Mouse (Mus musculus) hindbrain, embryonic 11.5 days (tissue): ENCODE results near the gene Nt5c. TPM values are rescaled to one million over a fixed set of nuclear protein-coding genes. Genes with fewer than 3 reads are reported as not detected.

Experiments used
- ATAC-seq: fragments of 200-750 bp; cut with Nextera tagmentation; 2 replicates; pipeline ENCODE4 v1.8.0; 2017; ENCODE audit warnings: mild to moderate bottlenecking, moderate TSS enrichment, moderate library complexity; ENCODE audit not compliant: low FRiP score
- DNase-seq: peaks from one replicate; pipeline ENCODE4 v3.0.0-alpha.2; 2015; ENCODE audit warnings: low spot score
- H3K27ac ChIP-seq: fragments of 300-500 bp; sonication (generic); 2 replicates; pipeline ENCODE4 v1.5.1; 2014; ENCODE audit warnings: mild to moderate bottlenecking, low read depth, low read length
- H3K27me3 ChIP-seq: fragments of 300-500 bp; sonication (generic); 2 replicates; pipeline ENCODE4 v1.6.1; 2014; ENCODE audit warnings: mild to moderate bottlenecking, low read length, moderate library complexity, mixed read lengths; ENCODE audit not compliant: control insufficient read depth, insufficient read depth
- H3K36me3 ChIP-seq: fragments of 300-500 bp; sonication (generic); 2 replicates; pipeline ENCODE4 v1.6.1; 2014; ENCODE audit warnings: mild to moderate bottlenecking, low read length, moderate library complexity, mixed read lengths; ENCODE audit not compliant: control insufficient read depth, insufficient read depth
- H3K4me1 ChIP-seq: fragments of 300-500 bp; sonication (generic); replicated peaks from 2 replicates; pipeline ENCODE4 v1.6.1; 2014; ENCODE audit warnings: low read length, mixed read lengths; ENCODE audit not compliant: control insufficient read depth, insufficient read depth
- H3K4me2 ChIP-seq: fragments of 300-500 bp; sonication (generic); replicated peaks from 2 replicates; pipeline ENCODE4 v1.6.1; 2014; ENCODE audit warnings: mild to moderate bottlenecking, low read depth, low read length
- H3K4me3 ChIP-seq: fragments of 300-500 bp; sonication (generic); 2 replicates; pipeline ENCODE4 v1.5.1; 2014; ENCODE audit warnings: low read depth, low read length
- H3K9ac ChIP-seq: fragments of 300-500 bp; sonication (generic); 2 replicates; pipeline ENCODE4 v1.6.1; 2014; ENCODE audit warnings: low read depth, low read length
- H3K9me3 ChIP-seq: fragments of 300-500 bp; sonication (generic); 2 replicates; pipeline ENCODE4 v1.6.1; 2016; ENCODE audit warnings: low read length; ENCODE audit not compliant: control insufficient read depth
- WGBS: fragments of 180-500 bp; shearing (Covaris S2); extraction: QIAGEN DNeasy Blood & Tissue Kit; methylation state at CpG from one replicate; pipeline ENCODE4 v1.1.7; 2014; 5-methylcytosine and 5-hydroxymethylcytosine counted together
- polyA plus RNA-seq: library from polyadenylated mRNA; unstranded; fragments of >200 nt; fragmentation: Nextera tagmentation; extraction: Ambion mirVana; gene quantifications from 2 replicates; pipeline ENCODE4 v1.2.1, GENCODE M21; 2014

Nt5c gene
- polyA plus RNA-seq, 1 experiment from 2014 or later = 84.6 TPM

- Histone ChIP-seq H3K9me3 (no peaks in the 10 kb centered on the region), H3K9ac (peak overlapping the region; percentile 99), H3K4me1 (peaks cover 18% of the 10 kb centered on the region; the same call in 1 of the 2 replicates), H3K27me3 (no peaks in the 10 kb centered on the region), H3K36me3 (no peaks in the 10 kb centered on the region), H3K4me2 (peak overlapping the region; percentile 88), H3K27ac (peak overlapping the region; percentile 80), H3K4me3 (peak overlapping the region; percentile 100)
- under 1% methylated on average over 57 of the region's 57 CpGs for WGBS
- ATAC-seq = peak; percentile 50
- peak; percentile 69 for DNase-seq
These were observed 21.9 kb upstream of the Nt5c start for GRCm38 (mm10) chr11:115513271-115514237.

DNA sequence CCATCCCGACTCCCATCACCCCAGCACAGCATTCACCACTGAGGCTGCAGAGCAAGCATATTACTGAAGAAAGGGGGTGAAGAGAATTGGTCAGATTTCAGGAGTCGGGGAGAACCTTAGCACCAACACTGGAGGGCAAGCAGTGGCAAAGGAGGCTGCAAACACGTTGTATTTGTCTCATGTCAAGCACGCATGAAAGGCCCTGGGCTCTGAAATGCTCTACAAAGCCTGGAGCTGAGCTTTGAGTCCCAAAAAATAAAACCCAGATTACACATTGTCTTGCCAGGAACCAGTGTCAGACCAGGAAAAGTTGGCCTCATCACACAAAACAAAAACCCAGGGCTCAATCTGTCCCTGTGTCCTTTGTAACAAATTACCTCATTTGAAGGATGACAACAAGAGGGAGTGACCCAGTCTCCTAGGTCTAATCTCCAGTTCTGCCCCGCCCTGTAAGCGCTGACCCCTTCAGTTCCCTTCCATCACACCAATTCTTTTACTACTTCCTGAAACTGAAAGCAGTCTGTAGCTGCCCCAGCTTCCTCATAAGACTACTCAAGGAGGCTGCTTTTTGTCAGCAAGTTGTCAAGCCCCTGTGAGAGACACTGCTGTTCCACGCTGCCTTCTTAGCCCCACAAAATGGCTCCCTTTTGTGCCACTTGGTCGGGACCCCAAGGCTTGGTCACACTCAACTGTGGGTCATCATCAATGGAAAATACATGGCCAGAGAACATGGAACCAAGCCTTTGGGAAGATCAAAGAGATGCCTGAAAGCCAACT lies 20.9 kb upstream of the Nt5c start:
- no peaks in the 10 kb centered on the region for H3K27me3 ChIP-seq
- H3K27ac ChIP-seq = peak overlapping the region; percentile 80
- H3K4me2 ChIP-seq = peak overlapping the region; percentile 88
- peak overlapping the region; percentile 99 for H3K9ac ChIP-seq
- ATAC-seq (no peak), DNase-seq (peak; percentile 36)
- no peaks in the 10 kb centered on the region for H3K36me3 ChIP-seq
- peaks cover 18% of the 10 kb centered on the region; the same call in 1 of the 2 replicates for H3K4me1 ChIP-seq
- H3K9me3 ChIP-seq = no peaks in the 10 kb centered on the region
- WGBS = 27% methylated on average over 8 of the region's 8 CpGs
- H3K4me3 ChIP-seq = peak overlapping the region; percentile 100

- ATAC-seq (no peak), DNase-seq (peak; percentile 34)
- Histone ChIP-seq H3K27ac (peak overlapping the region; percentile 80; the same call in 1 of the 2 replicates), H3K27me3 (no peaks in the 10 kb centered on the region), H3K4me1 (peaks cover 18% of the 10 kb centered on the region; the same call in 1 of the 2 replicates), H3K36me3 (no peaks in the 10 kb centered on the region), H3K4me2 (peak overlapping the region; percentile 88), H3K9me3 (no peaks in the 10 kb centered on the region), H3K4me3 (peak overlapping the region; percentile 100), H3K9ac (peak overlapping the region; percentile 99)
- 45% methylated on average over 3 of the region's 3 CpGs for WGBS
These were observed 20.3 kb upstream of the Nt5c start for GRCm38 (mm10) chr11:115512004-115512403.

GRCm38 (mm10) chr11:115511121-115511520 lies 19.5 kb upstream of the Nt5c start:
- H3K27ac ChIP-seq = no peak overlapping the region

GRCm38 (mm10) chr11:115510507-115510888 lies 18.8 kb upstream of the Nt5c start:
- DNase-seq (no peak), ATAC-seq (no peak)
- no peaks in the 10 kb centered on the region for H3K36me3 ChIP-seq
- H3K4me1 ChIP-seq = peaks cover 18% of the 10 kb centered on the region; the same call in 1 of the 2 replicates
- peak overlapping the region; percentile 100 for H3K4me3 ChIP-seq
- H3K9ac ChIP-seq = no peak overlapping the region
- WGBS = 64% methylated on average over 5 of the region's 5 CpGs
- H3K27ac ChIP-seq = no peak overlapping the region
- no peaks in the 10 kb centered on the region for H3K27me3 ChIP-seq
- no peaks in the 10 kb centered on the region for H3K9me3 ChIP-seq
- H3K4me2 ChIP-seq = peak overlapping the region; percentile 88

More at GRCm38 (mm10) chr11:115511121-115511520, 19.5 kb upstream of the Nt5c start:
- H3K27me3 ChIP-seq = no peaks in the 10 kb centered on the region
- no peaks in the 10 kb centered on the region for H3K36me3 ChIP-seq
- no peaks in the 10 kb centered on the region for H3K9me3 ChIP-seq
- WGBS = 76% methylated on average over 2 of the region's 2 CpGs
- H3K4me1 ChIP-seq = peaks cover 18% of the 10 kb centered on the region; the same call in 1 of the 2 replicates
- peak overlapping the region; percentile 99; the same call in 1 of the 2 replicates for H3K9ac ChIP-seq
- peak overlapping the region; percentile 88 for H3K4me2 ChIP-seq
- DNase-seq (no peak), ATAC-seq (no peak)
- H3K4me3 ChIP-seq = peak overlapping the region; percentile 100

- DNase-seq = no peak
- WGBS = 59% methylated on average over 6 of the region's 6 CpGs
- no peak for ATAC-seq
These were observed 18.3 kb upstream of the Nt5c start for GRCm38 (mm10) chr11:115509773-115510506.

DNA sequence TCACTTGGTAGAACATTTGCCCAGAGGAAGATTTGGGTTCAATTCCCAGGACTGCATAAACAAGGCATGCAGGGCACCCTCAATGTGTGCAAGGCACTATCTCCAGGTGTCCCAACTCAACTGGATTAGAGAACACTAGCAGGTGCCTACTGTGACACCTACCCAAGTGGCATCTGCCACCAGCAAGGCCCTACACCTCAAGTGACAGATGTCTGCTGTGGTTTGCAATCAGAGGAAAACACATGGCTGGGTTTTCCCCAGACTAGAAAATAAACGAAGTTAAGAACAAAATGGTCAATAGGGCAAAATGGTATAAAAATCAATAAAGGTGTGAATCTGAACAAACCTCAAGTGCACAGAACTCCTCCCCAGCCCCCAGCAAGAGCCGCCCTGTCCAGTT lies 16.4 kb upstream of the Nt5c start:
- ATAC-seq = no peak
- no peak for DNase-seq
- H3K27ac ChIP-seq = no peak overlapping the region
- H3K9ac ChIP-seq = no peak overlapping the region
- no peaks in the 10 kb centered on the region for H3K9me3 ChIP-seq
- H3K4me3 ChIP-seq = no peak overlapping the region
- no peak overlapping the region for H3K4me2 ChIP-seq
- H3K36me3 ChIP-seq = peaks cover under 1% of the 10 kb centered on the region; the same call in 1 of the 2 replicates
- no peaks in the 10 kb centered on the region for H3K27me3 ChIP-seq
- WGBS = 86% methylated on average over 2 of the region's 2 CpGs
- H3K4me1 ChIP-seq = peaks cover 18% of the 10 kb centered on the region; the same call in 1 of the 2 replicates

More at GRCm38 (mm10) chr11:115509773-115510506, 18.3 kb upstream of the Nt5c start:
- peak overlapping the region; percentile 13; the same call in 1 of the 2 replicates for H3K4me3 ChIP-seq
- peak overlapping the region; percentile 88 for H3K4me2 ChIP-seq
- H3K27me3 ChIP-seq = no peaks in the 10 kb centered on the region
- peaks cover 18% of the 10 kb centered on the region; the same call in 1 of the 2 replicates for H3K4me1 ChIP-seq
- H3K9ac ChIP-seq = no peak overlapping the region
- H3K27ac ChIP-seq = 0 out of 2 replicates have a peak overlapping the region, but pooled peaks have one; percentile 24
- no peaks in the 10 kb centered on the region for H3K9me3 ChIP-seq
- no peaks in the 10 kb centered on the region for H3K36me3 ChIP-seq

GRCm38 (mm10) chr11:115506586-115506985 lies 14.9 kb upstream of the Nt5c start:
- DNase-seq (no peak), ATAC-seq (no peak)
- H3K4me2 ChIP-seq = no peak overlapping the region
- 75% methylated on average over 3 of the region's 3 CpGs for WGBS
- H3K4me1 ChIP-seq = peaks cover 17% of the 10 kb centered on the region; the same call in 1 of the 2 replicates
- H3K27ac ChIP-seq = no peak overlapping the region
- H3K9me3 ChIP-seq = no peaks in the 10 kb centered on the region
- no peak overlapping the region for H3K4me3 ChIP-seq
- no peaks in the 10 kb centered on the region for H3K27me3 ChIP-seq
- no peak overlapping the region for H3K9ac ChIP-seq
- peaks cover 6% of the 10 kb centered on the region; the same call in 1 of the 2 replicates for H3K36me3 ChIP-seq
